Mouse (Mus musculus) layer of hippocampus, adult 9-11 months (tissue): ENCODE data around the gene Coq8b.

Source experiments
- DNase-seq: peaks from one replicate; pipeline ENCODE4 v3.0.0; 2022

Gene Coq8b

GRCm38 (mm10) chr7:27232781-27233281 is at the start of gene Coq8b:
Coq8b (plus strand) TSS chr7:27233023.
- DNase-seq, result peak; percentile 95

- no peak for DNase-seq
Observed at GRCm38 (mm10) chr7:27184964-27185363, 47.9 kb upstream of the Coq8b start.

GRCm38 (mm10) chr7:27185986-27186385 is 46.8 kb upstream of the Coq8b start:
- DNase-seq, result no peak

GRCm38 (mm10) chr7:27189271-27189931 is 43.4 kb upstream of the Coq8b start:
- DNase-seq, result no peak

GRCm38 (mm10) chr7:27192434-27192833 is 40.4 kb upstream of the Coq8b start:
- no peak for DNase-seq

GRCm38 (mm10) chr7:27193731-27194130 is 39.1 kb upstream of the Coq8b start:
- no peak for DNase-seq

- peak; percentile 100 for DNase-seq
Observed at GRCm38 (mm10) chr7:27195681-27196611, 36.9 kb upstream of the Coq8b start, which contains the start of the genes BC024978 and Snrpa. BC024978 (plus strand) TSS chr7:27195781. Snrpa (minus strand) TSS chr7:27196271.

GRCm38 (mm10) chr7:27197136-27197535 is 35.7 kb upstream of the Coq8b start:
- no peak for DNase-seq

GRCm38 (mm10) chr7:27197634-27198033 is 35.2 kb upstream of the Coq8b start:
- DNase-seq, result no peak

- DNase-seq, result no peak
Observed at GRCm38 (mm10) chr7:27198355-27198754, 34.5 kb upstream of the Coq8b start.

GRCm38 (mm10) chr7:27198779-27199178 is 34.0 kb upstream of the Coq8b start:
- DNase-seq, result no peak

GRCm38 (mm10) chr7:27203730-27204449 is 28.9 kb upstream of the Coq8b start:
- DNase-seq, result no peak

GRCm38 (mm10) chr7:27212626-27213025 is 20.2 kb upstream of the Coq8b start:
- DNase-seq, result no peak

- no peak for DNase-seq
Observed at GRCm38 (mm10) chr7:27218586-27218985, 14.2 kb upstream of the Coq8b start.

GRCm38 (mm10) chr7:27219937-27220336 is 12.9 kb upstream of the Coq8b start:
- DNase-seq, result no peak

- DNase-seq, result no peak
Observed at GRCm38 (mm10) chr7:27221939-27222338, 10.9 kb upstream of the Coq8b start.

- DNase-seq, result no peak
Observed at GRCm38 (mm10) chr7:27222538-27222937, 10.3 kb upstream of the Coq8b start.

GRCm38 (mm10) chr7:27224877-27225575 is 7.8 kb upstream of the Coq8b start:
- peak; percentile 71 for DNase-seq

- DNase-seq, result no peak
Observed at GRCm38 (mm10) chr7:27227276-27227675, 5.5 kb upstream of the Coq8b start.

GRCm38 (mm10) chr7:27227676-27228075 is 5.1 kb upstream of the Coq8b start:
- no peak for DNase-seq

- peak; percentile 93 for DNase-seq
Observed at GRCm38 (mm10) chr7:27228281-27228821, 4.5 kb upstream of the Coq8b start, which contains the start of gene Itpkc. Itpkc (minus strand) TSS chr7:27228661.

GRCm38 (mm10) chr7:27228865-27229264 is 4.0 kb upstream of the Coq8b start:
- no peak for DNase-seq
